Mouse (Mus musculus) ES-E14 (cell line): ENCODE data around the gene Rnase13. TPM values are rescaled to one million over a fixed set of nuclear protein-coding genes. Genes with fewer than 3 reads are reported as not detected.

Experiments used
- DNase-seq: peaks from one replicate; pipeline ENCODE4 v3.0.0-alpha.2; 2013; ENCODE audit warnings: low read depth, low spot score
- H3K27ac ChIP-seq: 2 replicates; pipeline ENCODE4 v1.5.1; 2012; ENCODE audit warnings: low read depth, mild to moderate bottlenecking, low read length, moderate library complexity, mixed read lengths; ENCODE audit not compliant: poor library complexity, insufficient read depth, severe bottlenecking
- H3K36me3 ChIP-seq: 2 replicates; pipeline ENCODE4 v1.6.1; 2012; ENCODE audit warnings: mild to moderate bottlenecking, low read length, moderate library complexity, mixed read lengths; ENCODE audit not compliant: control insufficient read depth, poor library complexity, insufficient read depth, severe bottlenecking
- H3K4me1 ChIP-seq, 2 experiments: fragments of 150-350 bp in 1 of 2; sonication (generic) in 1 of 2; 2 replicates each; pipeline ENCODE4 v1.6.1; 2012; ENCODE audit warnings: low read length in 2 of 2, mild to moderate bottlenecking in 1 of 2, mixed read lengths in 1 of 2; ENCODE audit not compliant: control insufficient read depth in 2 of 2, insufficient read depth in 2 of 2, poor library complexity in 1 of 2
- H3K4me3 ChIP-seq, 2 experiments: fragments of 150-350 bp in 1 of 2; sonication (generic) in 1 of 2; 2 replicates each; pipeline ENCODE4 v1.5.1; 2012; ENCODE audit warnings: low read length in 2 of 2, low read depth in 1 of 2, mild to moderate bottlenecking in 1 of 2, mixed read lengths in 1 of 2; ENCODE audit not compliant: insufficient read depth in 1 of 2, poor library complexity in 1 of 2, severe bottlenecking in 1 of 2
- H3K9ac ChIP-seq: 2 replicates; pipeline ENCODE4 v1.6.1; 2012; ENCODE audit warnings: low read depth, mild to moderate bottlenecking, low read length, mixed read lengths; ENCODE audit not compliant: poor library complexity, insufficient read depth, severe bottlenecking
- H3K9me3 ChIP-seq: fragments of 150-350 bp; sonication (generic); 2 replicates; pipeline ENCODE4 v1.6.1; 2012; ENCODE audit warnings: low read depth, mild to moderate bottlenecking, low read length; ENCODE audit not compliant: control insufficient read depth, insufficient read depth
- CHD2 ChIP-seq: IDR thresholded peaks from 2 replicates; pipeline ENCODE4 v1.6.1; 2014; ENCODE audit warnings: mild to moderate bottlenecking, low read depth, low read length, inconsistent platforms
- HCFC1 ChIP-seq: IDR thresholded peaks from 2 replicates; pipeline ENCODE4 v1.6.1; 2012; ENCODE audit warnings: low read length, inconsistent platforms, borderline replicate concordance; ENCODE audit not compliant: insufficient read depth
- MAFK ChIP-seq: IDR thresholded peaks from 2 replicates; pipeline ENCODE4 v1.6.1; 2014; ENCODE audit warnings: mild to moderate bottlenecking, low read depth, low read length, inconsistent platforms; ENCODE audit not compliant: insufficient read depth
- ZC3H11A ChIP-seq: IDR thresholded peaks from 2 replicates; pipeline ENCODE4 v1.6.1; 2012; ENCODE audit warnings: low read depth, mild to moderate bottlenecking, inconsistent platforms, low read length, borderline replicate concordance
- ZNF384 ChIP-seq: IDR thresholded peaks from 2 replicates; pipeline ENCODE4 v1.6.1; 2012; ENCODE audit warnings: low read depth, low read length, inconsistent platforms
- in situ Hi-C, 2 experiments: fragments of 600-800 bp; cut with MboI; formaldehyde crosslinking; loops; one replicate each; pipeline ENCODE4 v1.15.1; 2025; ENCODE audit warnings: low sequenced_read_pairs in 2 of 2, inconsistent platforms in 1 of 2; ENCODE audit not compliant: unreplicated experiment in 2 of 2
- total RNA-seq: library from RNA; depleted of rRNA; stranded (reverse); fragments of 300-350 nt; gene quantifications from 2 replicates; pipeline ENCODE4 v1.2.3, GENCODE M21; 2012

Rnase13 gene
- total RNA-seq, 1 experiment, result not detected

DNA sequence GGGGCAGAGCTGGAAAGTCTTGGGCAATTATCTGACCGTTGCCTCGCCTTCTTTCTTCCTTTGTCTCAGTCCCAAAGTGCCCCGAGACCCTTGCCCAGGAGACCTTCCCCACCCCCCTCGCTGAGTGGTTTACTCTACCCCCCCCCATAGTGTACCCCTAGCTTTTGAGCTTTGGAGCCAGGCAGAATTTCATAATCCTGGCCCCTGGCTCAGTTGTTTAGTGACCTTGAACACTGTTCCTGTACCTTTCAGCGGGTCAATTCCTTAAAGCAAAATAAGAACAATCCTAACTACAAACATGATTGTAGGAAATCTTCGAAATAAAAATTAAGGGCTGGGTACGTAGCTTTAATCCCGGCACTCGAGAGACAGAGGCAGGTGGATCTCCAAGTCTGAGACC, 19.0 kb upstream of the Rnase13 start:
- no peak overlapping the region for H3K4me3 ChIP-seq
- no peaks in the 10 kb centered on the region for H3K9me3 ChIP-seq
- TF ChIP-seq ZC3H11A, result no peak
- TF ChIP-seq HCFC1, result no peak
- TF ChIP-seq MAFK, result no peak
- TF ChIP-seq CHD2, result no peak
- TF ChIP-seq ZNF384, result no peak
- H3K4me1 ChIP-seq, result peaks cover 2 to 6% of the 10 kb centered on the region in 2 experiments; a peak in 2 of 4 replicates
- H3K36me3 ChIP-seq, result no peaks in the 10 kb centered on the region
- DNase-seq, result no peak
- H3K9ac ChIP-seq, result no peak overlapping the region
- in situ Hi-C loops, result no loop called here
- no peak overlapping the region for H3K27ac ChIP-seq

DNA sequence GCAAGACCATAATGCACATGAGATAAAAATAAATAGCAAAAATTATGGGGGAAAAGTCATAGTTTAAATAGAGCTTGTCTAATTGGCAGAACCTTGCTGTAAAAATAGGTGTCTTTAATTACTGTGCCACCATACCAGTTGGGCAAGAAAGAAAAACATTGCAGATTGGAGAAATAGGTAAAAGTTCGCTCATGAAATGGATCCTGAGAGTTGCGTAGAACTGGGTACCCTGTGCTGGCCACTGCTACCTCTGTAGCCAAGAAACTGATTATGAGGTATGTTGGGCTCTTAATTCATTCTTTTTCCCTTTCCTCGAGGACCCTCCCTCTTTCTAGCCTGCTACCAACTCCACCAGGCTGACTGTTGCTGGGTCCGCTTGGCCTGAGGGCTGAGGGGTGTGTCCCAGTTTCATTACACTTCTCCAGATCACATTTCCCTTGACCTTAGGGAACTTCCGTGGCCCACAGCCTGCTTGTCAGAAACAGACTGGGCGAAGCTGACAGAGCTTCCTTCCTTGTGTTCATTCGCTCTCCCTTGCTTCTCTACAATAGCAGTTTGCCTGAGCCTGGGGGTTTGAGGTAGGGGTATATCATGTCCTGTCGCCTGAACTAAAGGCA, 18.5 kb upstream of the Rnase13 start:
- TF ChIP-seq MAFK (no peak), ZC3H11A (no peak), ZNF384 (no peak), HCFC1 (no peak), CHD2 (no peak)
- peak; percentile 51 for DNase-seq

DNA sequence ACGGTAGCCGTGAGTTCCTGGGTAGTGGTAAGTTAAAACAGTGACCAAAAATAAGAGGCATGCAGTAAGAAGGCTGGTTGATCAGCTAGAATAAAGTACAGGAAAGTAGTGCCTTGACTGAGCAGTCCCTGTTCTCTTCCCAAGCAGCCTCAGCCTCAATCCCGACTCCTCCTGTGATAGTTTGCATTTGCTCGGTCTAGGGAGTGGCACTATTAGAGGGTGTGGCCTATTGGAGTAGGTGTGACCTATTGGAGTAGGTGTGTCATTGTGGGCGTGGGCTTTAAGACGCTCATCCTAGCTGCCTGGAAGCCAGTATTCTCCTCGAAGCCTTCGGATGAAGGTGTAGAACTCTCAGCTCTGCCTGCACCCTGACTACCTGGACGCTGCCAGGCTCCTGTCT, 16.4 kb upstream of the Rnase13 start:
- no peak for DNase-seq
- TF ChIP-seq ZNF384 (no peak), ZC3H11A (no peak), CHD2 (no peak), HCFC1 (no peak), MAFK (no peak)
- Histone ChIP-seq H3K9me3 (no peaks in the 10 kb centered on the region), H3K36me3 (no peaks in the 10 kb centered on the region), H3K9ac (no peak overlapping the region), H3K4me3 (no peak overlapping the region), H3K4me1 (peaks cover 2 to 6% of the 10 kb centered on the region in 2 experiments; a peak in 2 of 4 replicates), H3K27ac (no peak overlapping the region)
- in situ Hi-C loops, result no loop called here

More for the DNA sequence above, 18.5 kb upstream of the Rnase13 start:
- Histone ChIP-seq H3K4me1 (peaks cover 2 to 6% of the 10 kb centered on the region in 2 experiments; a peak in 2 of 4 replicates), H3K36me3 (no peaks in the 10 kb centered on the region), H3K9me3 (no peaks in the 10 kb centered on the region), H3K27ac (no peak overlapping the region), H3K4me3 (no peak overlapping the region), H3K9ac (no peak overlapping the region)
- in situ Hi-C loops, result no loop called here

DNA sequence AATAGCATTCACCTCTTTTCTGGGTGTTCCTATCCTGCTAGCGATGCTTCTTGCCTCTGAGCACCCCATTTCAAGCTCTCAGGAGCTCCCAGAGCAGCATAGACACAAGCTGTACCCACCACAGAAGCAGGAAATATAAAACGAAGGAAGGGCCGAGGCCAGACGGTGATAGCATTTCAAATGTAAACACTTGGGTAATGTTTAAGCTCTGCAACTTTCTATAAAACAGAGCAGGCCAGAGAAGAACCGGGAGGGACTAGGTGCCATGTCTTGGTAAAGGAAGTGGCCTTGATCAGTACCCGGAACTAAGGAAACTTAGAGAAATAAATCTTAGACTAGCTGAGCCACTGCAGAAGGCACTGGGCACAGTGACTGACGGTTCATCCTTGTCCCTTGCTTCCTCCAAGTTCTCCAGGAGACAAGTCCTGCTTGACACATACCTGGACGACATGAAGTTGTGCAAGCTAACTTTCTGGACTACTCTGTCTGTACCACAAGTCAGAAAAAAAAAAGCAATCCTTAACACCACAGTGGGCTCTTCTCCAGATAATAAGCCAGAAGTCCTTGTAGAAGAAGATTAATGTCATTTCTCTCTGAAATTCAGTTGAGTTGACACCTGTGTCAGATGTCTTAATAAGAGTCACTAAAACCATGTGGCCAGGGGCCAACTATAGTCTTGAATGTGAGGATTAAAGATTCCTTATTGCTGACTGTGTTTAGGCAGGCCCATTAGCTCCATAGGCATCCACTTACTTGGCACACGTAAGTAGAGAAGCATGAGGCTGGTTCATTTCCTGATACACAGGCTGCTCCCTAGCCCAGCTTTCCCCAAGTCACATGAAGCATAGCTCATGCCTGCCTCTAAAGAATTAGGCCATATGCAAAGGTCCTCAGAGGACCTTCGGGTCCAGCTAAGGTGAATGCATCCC, 9.8 kb upstream of the Rnase13 start:
- no peaks in the 10 kb centered on the region for H3K4me1 ChIP-seq
- DNase-seq, result no peak
- in situ Hi-C loops, result no loop called here

More for the DNA sequence above, 9.8 kb upstream of the Rnase13 start:
- no peak overlapping the region for H3K4me3 ChIP-seq
- no peaks in the 10 kb centered on the region for H3K36me3 ChIP-seq
- H3K27ac ChIP-seq, result no peak overlapping the region
- TF ChIP-seq CHD2 (no peak), HCFC1 (no peak), MAFK (no peak), ZC3H11A (no peak), ZNF384 (no peak)
- H3K9ac ChIP-seq, result no peak overlapping the region
- no peaks in the 10 kb centered on the region for H3K9me3 ChIP-seq
